Mouse (Mus musculus): ENCODE results near the gene Gdf10.

- no peak for TF ChIP-seq CTCF (IDR thresholded peaks at IDR 0.05; ENCODE audit: extremely low read depth, insufficient read depth, low read length)
- TF ChIP-seq POLR2A (IDR thresholded peaks at IDR 0.05; ENCODE audit: extremely low read depth, insufficient read depth, low read length), result no peak
Observed at GRCm38 (mm10) chr14:33977748-33978147, 54.4 kb downstream of the Gdf10 start.

All from cortical plate, adult 2 months (tissue).